Mouse (Mus musculus): ENCODE data around the gene Lrrc20.
"Not testable (repeated sequence)": the region's sequence is repeated elsewhere in the genome, so short reads cannot be mapped to it uniquely, and the experiment has no call there.

The Lrrc20 gene

GRCm38 (mm10) chr10:61587241-61587849 lies 111.7 kb downstream of the Lrrc20 start:
- no peak for DNase-seq

- no peak for DNase-seq
These were observed 122.4 kb downstream of the Lrrc20 start for GRCm38 (mm10) chr10:61597991-61598390.

- no peak for DNase-seq
These were observed 124.0 kb downstream of the Lrrc20 start for GRCm38 (mm10) chr10:61599556-61600114.

GRCm38 (mm10) chr10:61602283-61603033 lies 126.9 kb downstream of the Lrrc20 start:
- peak; percentile 60 to 62 for DNase-seq

- no peak for DNase-seq
These were observed 128.9 kb downstream of the Lrrc20 start for GRCm38 (mm10) chr10:61604376-61605065.

GRCm38 (mm10) chr10:61605381-61605780 lies 129.8 kb downstream of the Lrrc20 start:
- DNase-seq = not testable (repeated sequence)

GRCm38 (mm10) chr10:61605851-61606250 lies 130.2 kb downstream of the Lrrc20 start:
- DNase-seq = peak; percentile 73 to 77

- no peak for DNase-seq
These were observed 132.6 kb downstream of the Lrrc20 start for GRCm38 (mm10) chr10:61608233-61608632.

GRCm38 (mm10) chr10:61610650-61611235 lies 135.1 kb downstream of the Lrrc20 start:
- DNase-seq = peak; percentile 56 to 67

- no peak for DNase-seq
These were observed 138.7 kb downstream of the Lrrc20 start for GRCm38 (mm10) chr10:61614311-61614710.

- DNase-seq = no peak
These were observed 142.9 kb downstream of the Lrrc20 start for GRCm38 (mm10) chr10:61618528-61618927.

GRCm38 (mm10) chr10:61621681-61622080 lies 146.1 kb downstream of the Lrrc20 start:
- peak; percentile 14 to 21 for DNase-seq

- DNase-seq = peak; percentile 9 to 12
These were observed 148.3 kb downstream of the Lrrc20 start for GRCm38 (mm10) chr10:61623874-61624273.

GRCm38 (mm10) chr10:61624771-61625170 lies 149.2 kb downstream of the Lrrc20 start:
- no peak for DNase-seq

- DNase-seq = peak; percentile 5 to 23
These were observed 150.0 kb downstream of the Lrrc20 start for GRCm38 (mm10) chr10:61625381-61626257.

- no peak for DNase-seq
These were observed 150.9 kb downstream of the Lrrc20 start for GRCm38 (mm10) chr10:61626551-61626950.

GRCm38 (mm10) chr10:61627195-61627937 lies 151.8 kb downstream of the Lrrc20 start:
- no peak for DNase-seq

GRCm38 (mm10) chr10:61627938-61628250 lies 152.3 kb downstream of the Lrrc20 start:
- DNase-seq = no peak

Data from B cell, adult 2 months (primary cell).